Mouse (Mus musculus) embryo, embryonic 10.5 days (tissue): ENCODE measurements around the gene Chid1.

ENCODE experiments used
- DNase-seq: peaks from one replicate; pipeline ENCODE4 v3.0.0-alpha.2; 2015; ENCODE audit warnings: low spot score

Gene Chid1

DNA sequence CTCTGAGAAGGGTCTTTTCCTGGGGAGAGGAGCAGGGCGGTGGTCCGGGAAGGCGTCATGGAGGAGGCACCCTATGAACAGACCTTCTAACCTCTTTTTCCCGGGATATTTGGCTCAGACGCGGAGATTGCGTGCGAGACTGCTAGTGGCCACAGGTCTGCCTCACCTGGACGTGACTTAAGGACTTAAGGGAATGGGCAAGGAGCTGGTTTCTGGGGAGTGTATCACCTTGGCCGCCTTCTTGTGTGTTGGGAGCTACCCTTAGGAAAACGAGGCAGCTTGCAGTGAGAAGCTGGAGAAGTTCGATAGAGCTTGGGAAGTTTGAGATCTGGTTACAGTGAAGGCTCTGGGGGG is 63.9 kb downstream of the Chid1 start:
- no peak for DNase-seq

DNA sequence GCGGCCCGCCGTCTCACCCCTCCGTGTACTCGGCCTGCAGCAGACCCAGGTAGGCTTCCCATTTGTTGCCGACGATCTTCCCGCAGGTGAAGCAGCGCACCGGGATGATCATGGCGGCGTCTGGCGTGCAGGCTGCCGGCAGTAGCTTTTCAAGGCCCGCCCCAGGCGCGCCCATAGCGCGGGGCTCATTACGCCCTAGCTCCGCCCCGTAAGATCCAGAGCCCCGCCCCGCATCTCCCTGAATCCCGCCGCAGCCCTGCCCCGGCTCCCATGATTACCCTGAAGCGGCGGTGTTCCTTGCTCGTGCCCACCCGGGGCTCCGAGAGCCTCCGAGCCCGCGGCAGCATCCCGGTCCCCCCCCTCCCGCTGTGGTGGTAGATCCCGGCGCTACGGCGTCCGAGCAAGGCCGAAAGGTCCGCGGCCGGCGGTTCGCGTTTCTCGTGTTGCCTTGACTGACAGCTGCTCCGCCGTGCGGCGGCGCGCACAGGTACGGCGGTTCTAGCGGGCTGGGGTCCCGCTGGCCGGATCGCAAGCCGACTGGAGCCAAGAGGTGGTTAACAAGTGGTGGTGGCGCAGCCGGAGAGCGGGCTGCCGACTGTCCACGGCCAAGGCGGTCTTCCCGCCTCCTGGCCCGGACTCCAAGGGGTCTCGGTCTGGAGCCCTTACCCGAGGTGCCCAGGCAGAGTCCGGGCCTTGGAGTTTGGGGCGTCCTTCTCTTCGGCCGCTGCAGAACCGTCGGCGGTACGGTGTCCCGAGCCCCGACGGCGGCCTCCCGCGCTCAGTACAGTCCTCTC is 64.4 kb downstream of the Chid1 start, which contains the start of the genes Polr2l and Tspan4:
TSS of gene Polr2l (minus strand) at position 122 of the 794 bp plus-strand sequence.
TSS of gene Tspan4 (plus strand) at position 230 of the 794 bp plus-strand sequence.
- peak; percentile 89 for DNase-seq

DNA sequence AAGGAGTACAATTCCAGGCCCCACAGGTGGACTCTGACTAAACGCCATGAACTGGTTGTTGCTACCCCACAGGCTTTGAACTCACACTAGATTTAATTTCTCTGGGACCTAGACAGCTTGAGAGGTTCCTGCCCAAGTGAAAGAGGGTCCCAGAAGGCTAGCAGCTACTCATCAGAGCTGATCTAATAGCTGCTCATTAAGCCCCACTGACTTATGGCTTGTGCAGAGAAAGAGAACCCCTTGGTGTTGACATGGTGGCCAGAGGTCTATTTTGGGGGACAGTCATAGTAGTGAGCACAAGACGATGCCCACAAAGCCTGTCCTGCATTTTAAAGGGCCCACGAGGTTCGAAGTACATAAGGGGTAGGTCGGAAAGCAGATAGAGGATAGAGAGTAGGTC is 65.5 kb downstream of the Chid1 start:
- no peak for DNase-seq

DNA sequence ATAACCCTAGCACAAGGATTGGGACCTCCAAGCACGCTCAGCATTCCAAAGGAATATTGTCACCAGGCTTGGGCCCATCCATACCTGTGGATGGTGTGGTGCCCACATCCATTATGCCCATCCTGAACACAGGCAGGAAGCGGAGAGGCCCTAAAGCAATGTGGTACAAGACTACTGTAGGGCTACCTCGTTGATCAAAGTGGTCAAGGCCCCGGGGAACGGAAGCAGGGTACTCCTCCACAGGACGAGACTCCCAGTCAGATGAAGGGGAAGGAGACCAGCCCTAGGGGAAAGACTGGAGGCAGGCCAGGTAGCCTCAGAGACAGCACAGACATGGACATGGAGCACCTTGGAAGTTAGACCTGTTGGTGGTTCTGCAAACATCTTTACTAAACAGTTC is 66.9 kb downstream of the Chid1 start:
- no peak for DNase-seq

DNA sequence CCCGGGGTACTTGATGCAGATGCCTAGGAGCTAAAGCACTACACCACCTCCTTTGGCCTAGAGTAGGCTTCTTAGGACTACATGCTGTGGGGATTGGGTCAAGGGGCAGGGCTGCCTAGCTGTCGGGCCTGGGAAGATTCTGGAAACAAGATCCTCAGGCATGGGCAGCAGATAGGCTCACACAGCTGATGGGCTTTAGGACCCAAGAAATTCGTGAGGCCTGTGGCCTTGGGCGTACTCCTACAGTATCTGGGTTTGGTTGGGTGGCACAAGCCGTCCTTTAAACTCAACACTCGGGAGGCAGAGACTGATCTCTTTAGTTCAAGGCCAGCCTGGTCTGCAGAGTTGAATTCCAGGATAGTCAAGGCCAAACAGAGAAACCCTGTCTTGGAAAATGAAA is 67.4 kb downstream of the Chid1 start:
- no peak for DNase-seq

DNA sequence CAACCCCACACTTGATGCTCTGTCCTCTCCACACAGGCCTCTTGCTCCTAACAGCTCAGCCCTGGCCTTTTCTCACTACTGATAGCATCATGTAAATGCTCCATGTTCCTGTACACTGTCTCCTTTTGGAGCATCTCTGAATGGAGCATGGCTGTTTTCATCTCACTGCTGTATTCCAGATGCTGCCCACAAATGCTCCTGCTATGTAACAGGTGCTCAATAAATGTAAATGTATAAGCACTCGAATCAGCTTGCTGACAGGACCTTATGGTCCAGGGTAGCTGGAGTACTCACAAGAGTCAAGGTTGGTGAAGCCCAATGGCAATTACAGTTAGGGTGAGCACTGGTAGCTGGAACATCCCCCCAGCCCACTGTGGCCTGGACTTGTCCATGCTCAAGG is 68.4 kb downstream of the Chid1 start:
- DNase-seq, result no peak

DNA sequence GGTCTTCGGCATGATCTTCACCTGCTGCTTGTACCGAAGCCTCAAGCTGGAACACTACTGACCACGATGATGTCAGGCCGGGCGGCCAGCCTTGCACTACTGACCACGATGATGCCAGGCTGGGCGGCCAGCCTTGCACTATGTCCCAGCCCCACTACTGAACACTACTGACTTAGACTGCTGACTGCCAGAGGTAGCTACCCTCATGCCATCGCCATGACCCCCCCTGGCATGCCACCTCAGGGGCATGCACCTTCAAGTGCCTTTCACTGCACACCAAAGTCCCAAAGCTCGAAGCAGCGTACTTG is 69.1 kb downstream of the Chid1 start:
- no peak for DNase-seq

DNA sequence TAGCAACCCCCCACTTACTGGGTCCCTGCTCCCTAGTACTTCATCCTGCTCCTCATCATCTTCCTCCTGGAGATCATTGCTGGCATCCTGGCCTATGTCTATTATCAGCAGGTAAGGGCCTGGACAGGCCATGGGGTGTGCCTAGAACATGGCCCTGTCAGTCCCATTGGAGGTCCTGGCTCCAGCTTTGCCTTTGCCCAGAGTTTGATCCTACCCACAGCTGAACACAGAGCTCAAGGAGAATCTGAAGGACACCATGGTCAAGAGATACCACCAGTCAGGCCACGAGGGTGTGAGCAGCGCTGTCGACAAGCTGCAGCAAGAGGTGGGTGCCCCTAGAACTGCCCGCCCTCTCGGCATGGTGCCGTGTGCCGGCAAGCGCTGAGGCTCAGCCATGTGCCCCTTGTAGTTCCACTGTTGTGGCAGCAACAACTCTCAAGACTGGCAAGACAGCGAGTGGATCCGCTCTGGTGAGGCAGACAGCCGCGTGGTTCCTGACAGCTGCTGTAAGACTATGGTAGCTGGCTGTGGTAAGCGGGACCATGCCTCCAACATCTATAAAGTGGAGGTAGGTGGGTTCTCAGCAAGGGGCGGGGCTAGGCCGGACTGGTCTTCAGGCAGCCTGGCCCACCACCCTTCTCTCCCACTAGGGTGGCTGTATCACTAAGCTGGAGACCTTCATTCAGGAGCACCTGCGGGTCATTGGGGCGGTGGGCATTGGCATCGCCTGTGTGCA is 69.6 kb downstream of the Chid1 start:
- DNase-seq, result no peak

DNA sequence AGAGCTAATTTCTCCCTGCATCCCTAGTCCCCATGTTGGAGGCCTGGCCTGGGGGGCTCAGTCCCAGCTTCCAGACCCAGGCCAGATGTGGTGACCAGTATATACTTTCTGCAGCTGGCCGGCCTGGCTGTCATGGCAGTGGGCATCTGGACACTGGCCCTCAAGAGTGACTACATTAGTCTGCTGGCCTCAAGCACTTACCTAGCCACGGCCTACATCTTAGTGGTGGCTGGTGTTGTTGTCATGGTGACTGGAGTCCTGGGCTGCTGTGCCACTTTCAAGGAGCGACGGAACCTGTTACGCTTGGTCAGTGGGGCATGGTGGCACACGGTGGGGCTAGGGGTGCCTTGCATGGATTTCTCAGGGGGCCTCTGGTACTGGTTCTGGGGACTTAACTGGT is 70.3 kb downstream of the Chid1 start:
- no peak for DNase-seq

DNA sequence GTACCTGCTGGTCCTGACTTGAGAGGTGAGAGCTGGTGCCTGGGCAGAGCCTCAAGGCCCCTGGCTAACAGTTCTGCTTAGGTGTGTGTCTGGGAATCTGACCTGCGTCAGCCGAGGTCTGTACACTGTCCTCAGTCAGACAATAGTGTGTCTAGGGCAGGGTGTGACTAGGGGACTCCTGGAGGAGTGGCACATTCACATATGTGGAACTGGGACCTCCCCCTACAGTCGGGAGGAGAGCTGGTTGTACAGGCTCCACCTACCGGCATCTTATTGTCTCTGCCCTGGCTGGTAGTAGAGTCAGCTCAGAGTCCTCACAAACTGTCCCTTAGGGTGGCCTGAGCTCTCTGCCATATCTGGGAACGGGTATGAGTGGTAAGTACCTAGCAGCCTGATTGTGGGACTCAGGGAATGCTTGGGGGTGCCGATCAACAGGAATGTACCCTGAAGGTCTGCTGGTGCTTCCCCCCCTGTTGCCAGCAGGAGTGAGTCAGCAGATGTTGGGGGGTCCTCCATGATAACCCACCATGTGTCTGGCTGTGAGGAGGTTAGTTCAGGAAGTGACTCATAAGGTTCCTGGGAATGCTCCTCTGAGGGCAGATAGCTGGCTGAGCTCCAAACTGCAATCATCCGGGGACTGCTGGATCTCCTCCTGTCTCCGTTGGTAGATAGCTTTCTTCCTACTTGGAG is 71.0 kb downstream of the Chid1 start:
- DNase-seq, result peak; percentile 88

DNA sequence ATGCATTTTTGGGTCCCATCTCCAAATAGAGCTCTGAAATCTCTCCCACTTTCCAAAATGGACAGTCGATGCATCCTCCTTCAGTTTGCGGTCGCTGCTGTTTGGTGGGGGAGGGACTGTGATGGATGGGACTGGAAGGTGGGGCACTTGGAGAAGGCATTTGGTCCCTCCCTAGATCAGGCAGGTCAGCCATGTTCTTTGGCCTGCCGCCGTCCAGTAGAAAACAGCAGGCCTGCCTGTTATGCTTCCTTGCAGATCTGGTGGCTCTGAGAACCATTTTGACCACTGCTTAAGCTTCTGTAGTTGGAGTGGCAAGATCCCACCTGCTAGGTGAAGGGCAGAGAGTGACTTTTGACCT is 71.5 kb downstream of the Chid1 start:
- DNase-seq, result no peak

DNA sequence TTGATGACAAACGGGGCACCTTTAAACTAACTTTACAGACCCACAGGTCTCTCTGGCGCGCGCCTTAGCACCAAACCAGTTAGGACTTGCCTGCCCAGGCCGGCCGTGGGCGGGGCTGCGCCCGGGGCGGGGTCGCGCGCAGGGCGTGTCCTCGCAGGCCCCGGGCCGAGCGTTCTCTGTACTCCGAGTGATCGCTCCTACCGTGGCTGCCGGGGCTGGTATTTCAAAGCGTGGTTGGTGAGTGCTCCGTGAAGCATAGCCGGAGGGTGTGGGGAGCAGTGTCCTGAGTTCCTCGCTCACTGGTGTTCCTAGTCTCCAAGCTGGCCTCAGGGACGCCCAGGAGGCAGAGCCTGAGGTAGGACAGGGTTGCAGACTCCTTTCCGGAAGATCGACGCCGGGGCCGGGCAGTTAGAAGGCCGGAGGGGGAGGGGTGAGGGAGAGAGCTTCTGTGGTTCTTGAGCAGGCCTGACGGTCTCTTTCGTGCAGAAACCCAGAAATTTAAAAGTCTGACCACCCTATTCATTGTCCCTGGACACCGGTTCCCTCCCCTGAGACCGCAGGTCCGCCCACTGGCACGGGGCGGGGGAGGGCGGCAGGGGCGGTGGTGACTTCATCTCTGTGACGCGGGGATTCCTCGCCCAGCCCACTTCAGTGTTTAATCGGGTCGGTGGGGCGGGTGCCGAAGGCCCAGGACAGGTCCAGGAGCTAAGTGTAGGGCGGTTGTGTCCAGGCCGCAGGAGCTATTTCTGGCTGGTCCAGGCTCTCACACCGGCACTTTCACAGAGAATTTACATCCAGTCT is 72.2 kb downstream of the Chid1 start, which contains the start of gene Cd151:
TSS of gene Cd151 (plus strand) at position 163 of the 801 bp plus-strand sequence.
- DNase-seq, result peak; percentile 89

DNA sequence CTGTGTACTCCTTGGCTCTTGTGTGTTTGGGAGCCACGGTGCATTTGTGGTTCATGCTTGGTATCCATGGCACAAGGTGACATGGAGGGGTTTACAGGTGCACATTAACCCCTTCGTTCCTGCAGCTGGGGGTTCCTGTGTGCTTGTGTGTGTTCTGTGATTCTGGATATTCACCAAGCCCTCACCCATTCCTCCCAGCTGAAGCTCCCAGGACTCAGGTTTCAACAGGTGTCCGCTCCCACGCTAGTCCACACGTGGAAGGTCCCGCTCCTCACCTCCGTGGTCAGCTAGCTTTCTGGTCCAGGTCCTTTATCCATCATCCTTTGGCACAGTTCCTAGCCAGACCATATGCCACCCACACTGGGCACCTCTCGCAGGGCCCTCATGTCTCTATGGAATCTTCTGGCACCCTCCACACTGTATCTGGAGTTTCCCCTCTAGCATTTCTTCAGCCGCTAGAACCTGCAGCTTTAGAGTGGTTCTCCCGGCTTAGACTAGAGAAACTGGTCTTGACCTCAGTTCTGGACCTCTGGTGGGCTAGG is 73.0 kb downstream of the Chid1 start:
- no peak for DNase-seq

DNA sequence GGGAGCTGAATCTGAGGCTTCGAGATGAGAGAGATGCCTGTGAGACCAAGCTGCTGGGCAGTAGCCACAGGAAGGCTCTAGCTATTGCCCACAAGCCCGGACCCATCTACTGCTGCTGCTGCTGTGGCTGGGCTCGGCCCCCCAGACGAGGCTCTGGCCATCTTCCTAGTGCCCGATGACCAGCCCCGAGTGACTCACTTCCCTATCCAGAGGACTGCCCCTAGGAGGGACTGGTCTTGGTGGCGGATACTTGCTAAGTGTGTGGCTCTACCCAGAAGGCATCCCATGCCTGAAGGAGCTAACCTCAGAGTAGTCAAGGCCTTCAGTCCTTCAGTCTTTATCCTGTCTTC is 73.6 kb downstream of the Chid1 start:
- no peak for DNase-seq

DNA sequence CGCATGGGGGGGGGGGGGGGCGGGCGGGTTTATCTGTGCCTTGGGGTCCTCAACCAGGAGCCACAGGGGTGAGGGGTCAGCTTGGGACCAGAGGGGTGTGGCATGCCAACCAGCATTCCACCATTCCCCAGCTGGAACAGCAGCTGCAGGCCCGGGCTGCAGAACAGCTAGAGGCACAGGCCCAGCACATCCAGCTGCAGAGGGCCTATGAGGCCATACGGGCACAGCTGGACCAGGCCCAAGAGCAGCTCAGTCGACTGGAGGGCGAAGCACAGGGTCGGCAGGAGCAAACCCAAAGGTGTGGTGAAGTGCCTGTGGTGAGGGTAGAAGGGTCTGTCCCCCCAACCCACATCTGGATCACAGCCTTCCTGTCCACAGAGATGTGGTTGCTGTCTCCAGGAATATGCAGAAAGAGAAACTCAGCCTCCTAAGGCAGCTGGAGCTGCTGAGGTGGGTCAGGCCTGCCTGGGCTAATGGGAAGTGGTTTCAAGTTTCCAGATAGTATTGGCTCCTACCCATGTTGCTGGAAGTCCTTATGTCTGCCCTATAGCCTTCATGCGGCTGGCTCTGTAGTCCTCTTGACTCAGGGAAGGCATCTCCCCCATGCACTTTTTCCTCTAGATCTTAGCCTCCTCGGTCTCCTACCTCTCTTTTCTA is 74.1 kb downstream of the Chid1 start:
- DNase-seq, result no peak

DNA sequence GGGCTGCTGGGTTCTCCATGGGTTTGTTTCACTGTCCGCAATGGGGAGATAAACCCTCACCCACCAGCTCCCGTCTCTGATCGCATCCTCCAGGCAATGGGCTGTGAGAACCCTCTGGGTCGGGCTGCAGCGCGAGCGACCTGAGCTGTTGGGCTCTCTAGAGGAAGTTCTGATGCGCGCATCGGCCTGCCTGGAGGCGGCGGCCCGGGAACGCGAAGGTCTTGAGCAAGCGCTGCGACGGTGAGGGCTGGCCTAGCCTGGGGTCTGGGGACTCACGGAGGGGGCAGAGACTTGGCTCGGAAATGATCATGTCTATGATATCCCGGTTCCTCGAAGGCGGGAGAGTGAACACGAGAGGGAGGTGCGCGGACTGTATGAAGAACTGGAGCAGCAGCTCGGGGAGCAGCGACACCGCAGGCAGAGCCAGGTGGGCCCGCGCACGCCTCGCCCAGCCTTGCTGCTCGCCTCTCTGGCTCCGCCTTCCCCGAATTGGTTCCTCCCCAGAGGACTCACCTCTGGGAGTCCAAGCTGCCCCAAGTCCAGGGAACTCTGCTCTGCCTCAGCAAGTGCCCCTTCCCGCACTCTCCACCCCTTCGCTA is 75.0 kb downstream of the Chid1 start:
- DNase-seq, result no peak

DNA sequence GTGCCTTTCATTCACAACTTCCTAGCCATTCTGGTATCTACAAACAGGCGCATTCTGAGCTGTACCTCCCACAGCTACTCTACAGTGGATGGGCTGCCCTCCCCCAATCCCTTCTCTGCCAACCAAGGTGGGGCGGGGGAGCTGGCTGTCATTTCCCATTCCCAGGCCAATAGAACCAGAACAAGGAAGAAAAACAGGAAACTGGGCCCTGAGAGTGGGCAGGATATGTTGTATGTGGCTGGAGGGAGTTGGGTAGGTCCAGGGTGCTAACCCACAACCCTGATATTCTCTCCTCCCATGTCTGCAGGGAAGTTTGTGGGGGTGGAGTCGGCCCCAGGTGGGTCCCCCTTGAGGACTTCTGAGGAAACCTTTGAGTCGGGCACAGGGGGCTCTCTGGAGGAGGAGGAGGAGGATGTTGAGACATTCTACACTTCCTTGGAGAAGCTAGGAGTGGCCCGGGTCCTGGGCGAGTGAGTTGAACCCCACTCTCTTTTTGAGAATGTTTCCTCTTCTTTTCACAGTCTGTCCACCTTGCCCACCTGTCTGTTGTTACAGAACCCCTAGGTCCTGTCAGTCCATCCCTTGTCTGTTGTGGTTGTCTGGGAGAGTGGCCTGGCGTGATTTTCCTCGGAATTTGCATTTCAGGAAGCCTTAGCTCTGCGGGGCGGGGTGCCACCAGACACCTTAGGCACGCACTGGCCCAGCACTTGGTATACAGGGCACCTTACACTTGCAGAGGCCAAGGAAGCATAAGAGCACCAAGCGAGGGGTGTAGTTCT is 75.6 kb downstream of the Chid1 start:
- DNase-seq, result no peak

DNA sequence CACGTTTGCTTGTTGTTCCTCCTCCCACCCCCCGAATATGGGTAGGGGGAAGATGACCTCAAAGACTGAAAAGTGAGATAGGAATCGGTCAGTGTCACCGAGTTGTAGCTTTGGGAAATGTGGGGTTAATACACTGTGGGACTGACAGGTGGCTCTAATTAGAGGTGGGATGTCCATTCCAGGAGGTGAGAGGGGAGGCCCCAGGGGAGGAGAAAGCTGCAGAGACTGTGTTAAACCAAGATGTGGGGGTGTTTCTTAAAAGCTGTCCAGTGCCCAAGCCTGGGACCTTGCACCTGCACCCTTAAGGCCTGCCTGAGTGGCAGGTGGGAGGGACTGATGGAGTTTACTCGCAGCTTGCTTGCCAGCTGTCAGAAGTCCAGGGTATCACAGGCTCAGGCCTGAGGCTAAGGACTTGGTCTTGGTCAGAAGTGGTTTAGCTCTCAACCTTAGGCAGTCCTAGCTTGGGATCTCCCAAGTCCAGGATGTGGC is 77.3 kb downstream of the Chid1 start:
- no peak for DNase-seq

DNA sequence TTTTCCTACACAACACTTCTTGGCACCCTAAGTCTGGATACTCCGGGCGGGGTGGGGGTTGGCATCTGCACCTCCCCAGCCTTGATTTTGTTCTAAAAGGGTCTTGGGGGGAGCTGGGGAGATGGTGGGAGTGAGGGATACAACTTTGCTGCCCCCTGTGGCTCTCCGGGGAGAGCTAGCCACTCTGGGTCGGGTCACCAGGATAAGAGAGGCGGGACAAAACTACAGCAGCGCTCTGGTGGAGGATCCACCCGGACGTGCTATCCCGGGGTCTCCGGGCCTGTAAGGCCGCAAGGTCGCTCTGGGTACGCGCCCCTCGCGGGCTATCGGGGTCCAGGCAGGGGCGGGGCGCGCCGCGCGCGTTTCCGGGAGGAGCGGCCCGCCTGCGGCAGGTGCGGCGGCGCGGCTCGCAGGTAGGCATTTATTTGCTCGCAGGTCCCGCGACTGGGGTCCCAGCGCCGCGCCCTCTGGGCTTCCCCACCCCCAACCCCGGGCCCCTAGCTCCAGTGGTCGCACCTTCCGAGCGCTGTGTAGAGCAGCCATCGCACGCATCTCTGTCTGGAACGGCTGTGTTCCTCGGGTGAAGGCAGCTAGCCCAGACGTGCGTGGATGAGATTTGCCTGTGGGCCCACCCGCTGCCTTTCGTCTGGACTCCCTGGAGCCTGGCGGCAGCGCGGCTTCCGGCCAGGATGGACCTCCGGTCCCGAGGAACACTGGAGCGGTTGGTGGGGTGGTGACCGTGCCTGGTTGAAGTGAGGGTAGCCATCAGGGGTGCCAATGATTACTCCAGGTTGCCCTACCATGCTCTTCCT is 77.9 kb downstream of the Chid1 start:
- DNase-seq, result no peak
